Mouse (Mus musculus): ENCODE measurements around the gene Prkn. TPM values are rescaled to one million over a fixed set of nuclear protein-coding genes. Genes with fewer than 3 reads are reported as not detected.

Gene Prkn
- total and polyA plus RNA-seq, 3 experiments, result 0.86 to 5.7 (median 2.3) TPM

GRCm38 (mm10) chr17:11383364-11383962 is 543.3 kb downstream of the Prkn start:
- DNase-seq (ENCODE audit: low spot score) (no peak), ATAC-seq (ENCODE audit: extremely low read depth, insufficient number of reproducible peaks, low FRiP score, poor library complexity, severe bottlenecking) (no peak)
- Histone ChIP-seq H3K36me3 (replicated peaks) (no peaks in the 10 kb centered on the region), H3K9me3 (replicated peaks) (no peaks in the 10 kb centered on the region), H3K4me3 (ENCODE audit: low read depth, low read length) (no peak overlapping the region), H3K27me3 (ENCODE audit: insufficient read depth, low read length) (0 out of 2 replicates have a peak, but pooled peaks cover 4% of the 10 kb centered on the region), H3K4me1 (ENCODE audit: insufficient read depth, low read depth, low read length) (no peaks in the 10 kb centered on the region)
- TF ChIP-seq CTCF (IDR thresholded peaks at IDR 0.05; ENCODE audit: low read depth, low read length) (no peak), GATA1 (IDR thresholded peaks at IDR 0.05; ENCODE audit: borderline replicate concordance, low read length) (no peak), POLR2AphosphoS5 (IDR thresholded peaks at IDR 0.05; ENCODE audit: insufficient replicate concordance, low read depth, low read length) (no peak), GATA2 (IDR thresholded peaks at IDR 0.05; ENCODE audit: borderline replicate concordance, low read depth, low read length) (no peak), TAL1 (conservative IDR thresholded peaks at IDR 0.05; ENCODE audit: low read depth, low read length) (no peak)

- no peaks in the 10 kb centered on the region for H3K36me3 ChIP-seq (replicated peaks)
- 0 out of 2 replicates have a peak, but pooled peaks cover 4% of the 10 kb centered on the region for H3K27me3 ChIP-seq (ENCODE audit: insufficient read depth, low read length)
- TF ChIP-seq POLR2AphosphoS5 (IDR thresholded peaks at IDR 0.05; ENCODE audit: insufficient replicate concordance, low read depth, low read length) (no peak), CTCF (IDR thresholded peaks at IDR 0.05; ENCODE audit: low read depth, low read length) (no peak), GATA2 (IDR thresholded peaks at IDR 0.05; ENCODE audit: borderline replicate concordance, low read depth, low read length) (no peak)
- H3K4me3 ChIP-seq (ENCODE audit: low read depth, low read length), result no peak overlapping the region
- DNase-seq (ENCODE audit: low spot score) (no peak), ATAC-seq (ENCODE audit: extremely low read depth, insufficient number of reproducible peaks, low FRiP score, poor library complexity, severe bottlenecking) (no peak)
- H3K9me3 ChIP-seq (replicated peaks), result no peaks in the 10 kb centered on the region
- no peaks in the 10 kb centered on the region for H3K4me1 ChIP-seq (ENCODE audit: insufficient read depth, low read depth, low read length)
These were observed 545.1 kb downstream of the Prkn start for GRCm38 (mm10) chr17:11385246-11385645.

- DNase-seq (ENCODE audit: low spot score) (no peak), ATAC-seq (ENCODE audit: extremely low read depth, insufficient number of reproducible peaks, low FRiP score, poor library complexity, severe bottlenecking) (no peak)
- TF ChIP-seq CTCF (IDR thresholded peaks at IDR 0.05; ENCODE audit: low read depth, low read length) (no peak), GATA2 (IDR thresholded peaks at IDR 0.05; ENCODE audit: borderline replicate concordance, low read depth, low read length) (no peak), TAL1 (conservative IDR thresholded peaks at IDR 0.05; ENCODE audit: low read depth, low read length) (no peak), POLR2AphosphoS5 (IDR thresholded peaks at IDR 0.05; ENCODE audit: insufficient replicate concordance, low read depth, low read length) (no peak), GATA1 (IDR thresholded peaks at IDR 0.05; ENCODE audit: borderline replicate concordance, low read length) (no peak)
- no peaks in the 10 kb centered on the region; the same call in 1 of the 2 replicates for H3K27me3 ChIP-seq (ENCODE audit: insufficient read depth, low read length)
- H3K4me1 ChIP-seq (ENCODE audit: insufficient read depth, low read depth, low read length), result no peaks in the 10 kb centered on the region
- no peaks in the 10 kb centered on the region for H3K36me3 ChIP-seq (replicated peaks)
- H3K9me3 ChIP-seq (replicated peaks), result no peaks in the 10 kb centered on the region
- H3K4me3 ChIP-seq (ENCODE audit: low read depth, low read length), result no peak overlapping the region
These were observed 552.6 kb downstream of the Prkn start for GRCm38 (mm10) chr17:11392622-11393294.

GRCm38 (mm10) chr17:11394607-11395006 is 554.4 kb downstream of the Prkn start:
- TF ChIP-seq GATA1 (IDR thresholded peaks at IDR 0.05; ENCODE audit: borderline replicate concordance, low read length), result no peak
- TF ChIP-seq TAL1 (conservative IDR thresholded peaks at IDR 0.05; ENCODE audit: low read depth, low read length), result no peak
- no peak for TF ChIP-seq GATA2 (IDR thresholded peaks at IDR 0.05; ENCODE audit: borderline replicate concordance, low read depth, low read length)
- TF ChIP-seq POLR2AphosphoS5 (IDR thresholded peaks at IDR 0.05; ENCODE audit: insufficient replicate concordance, low read depth, low read length), result no peak
- no peak for TF ChIP-seq CTCF (IDR thresholded peaks at IDR 0.05; ENCODE audit: low read depth, low read length)
- H3K4me1 ChIP-seq (ENCODE audit: insufficient read depth, low read depth, low read length), result no peaks in the 10 kb centered on the region
- ATAC-seq (ENCODE audit: extremely low read depth, insufficient number of reproducible peaks, low FRiP score, poor library complexity, severe bottlenecking) (no peak), DNase-seq (ENCODE audit: low spot score) (no peak)
- no peaks in the 10 kb centered on the region for H3K9me3 ChIP-seq (replicated peaks)
- H3K36me3 ChIP-seq (replicated peaks), result no peaks in the 10 kb centered on the region
- no peak overlapping the region for H3K4me3 ChIP-seq (ENCODE audit: low read depth, low read length)
- H3K27me3 ChIP-seq (ENCODE audit: insufficient read depth, low read length), result no peaks in the 10 kb centered on the region; the same call in 1 of the 2 replicates

- no peaks in the 10 kb centered on the region for H3K9me3 ChIP-seq (replicated peaks)
- no peak for DNase-seq (ENCODE audit: low spot score)
- H3K4me3 ChIP-seq (ENCODE audit: low read depth, low read length), result no peak overlapping the region
- no peak for ATAC-seq (ENCODE audit: extremely low read depth, insufficient number of reproducible peaks, low FRiP score, poor library complexity, severe bottlenecking)
- H3K36me3 ChIP-seq (replicated peaks), result no peaks in the 10 kb centered on the region
- H3K4me1 ChIP-seq (ENCODE audit: insufficient read depth, low read depth, low read length), result no peaks in the 10 kb centered on the region
- TF ChIP-seq GATA1 (IDR thresholded peaks at IDR 0.05; ENCODE audit: borderline replicate concordance, low read length) (no peak), GATA2 (IDR thresholded peaks at IDR 0.05; ENCODE audit: borderline replicate concordance, low read depth, low read length) (no peak), TAL1 (conservative IDR thresholded peaks at IDR 0.05; ENCODE audit: low read depth, low read length) (no peak)
- H3K27me3 ChIP-seq (ENCODE audit: insufficient read depth, low read length), result no peaks in the 10 kb centered on the region; the same call in 1 of the 2 replicates
These were observed 557.5 kb downstream of the Prkn start for GRCm38 (mm10) chr17:11397678-11398077.

GRCm38 (mm10) chr17:11402225-11402875 is 562.2 kb downstream of the Prkn start:
- H3K27me3 ChIP-seq (ENCODE audit: insufficient read depth, low read length), result no peaks in the 10 kb centered on the region
- DNase-seq (ENCODE audit: low spot score) (no peak), ATAC-seq (ENCODE audit: extremely low read depth, insufficient number of reproducible peaks, low FRiP score, poor library complexity, severe bottlenecking) (no peak)
- TF ChIP-seq GATA1 (IDR thresholded peaks at IDR 0.05; ENCODE audit: borderline replicate concordance, low read length) (no peak), POLR2AphosphoS5 (IDR thresholded peaks at IDR 0.05; ENCODE audit: insufficient replicate concordance, low read depth, low read length) (no peak), GATA2 (IDR thresholded peaks at IDR 0.05; ENCODE audit: borderline replicate concordance, low read depth, low read length) (no peak), CTCF (IDR thresholded peaks at IDR 0.05; ENCODE audit: low read depth, low read length) (no peak), TAL1 (conservative IDR thresholded peaks at IDR 0.05; ENCODE audit: low read depth, low read length) (no peak)
- no peaks in the 10 kb centered on the region for H3K36me3 ChIP-seq (replicated peaks)
- H3K4me3 ChIP-seq (ENCODE audit: low read depth, low read length), result no peak overlapping the region
- H3K9me3 ChIP-seq (replicated peaks), result no peaks in the 10 kb centered on the region
- no peaks in the 10 kb centered on the region for H3K4me1 ChIP-seq (ENCODE audit: insufficient read depth, low read depth, low read length)

Measured in G1E (cell line).